8 mouse cellular contexts compared by ENCODE assay signal in the genomic region with DNA sequence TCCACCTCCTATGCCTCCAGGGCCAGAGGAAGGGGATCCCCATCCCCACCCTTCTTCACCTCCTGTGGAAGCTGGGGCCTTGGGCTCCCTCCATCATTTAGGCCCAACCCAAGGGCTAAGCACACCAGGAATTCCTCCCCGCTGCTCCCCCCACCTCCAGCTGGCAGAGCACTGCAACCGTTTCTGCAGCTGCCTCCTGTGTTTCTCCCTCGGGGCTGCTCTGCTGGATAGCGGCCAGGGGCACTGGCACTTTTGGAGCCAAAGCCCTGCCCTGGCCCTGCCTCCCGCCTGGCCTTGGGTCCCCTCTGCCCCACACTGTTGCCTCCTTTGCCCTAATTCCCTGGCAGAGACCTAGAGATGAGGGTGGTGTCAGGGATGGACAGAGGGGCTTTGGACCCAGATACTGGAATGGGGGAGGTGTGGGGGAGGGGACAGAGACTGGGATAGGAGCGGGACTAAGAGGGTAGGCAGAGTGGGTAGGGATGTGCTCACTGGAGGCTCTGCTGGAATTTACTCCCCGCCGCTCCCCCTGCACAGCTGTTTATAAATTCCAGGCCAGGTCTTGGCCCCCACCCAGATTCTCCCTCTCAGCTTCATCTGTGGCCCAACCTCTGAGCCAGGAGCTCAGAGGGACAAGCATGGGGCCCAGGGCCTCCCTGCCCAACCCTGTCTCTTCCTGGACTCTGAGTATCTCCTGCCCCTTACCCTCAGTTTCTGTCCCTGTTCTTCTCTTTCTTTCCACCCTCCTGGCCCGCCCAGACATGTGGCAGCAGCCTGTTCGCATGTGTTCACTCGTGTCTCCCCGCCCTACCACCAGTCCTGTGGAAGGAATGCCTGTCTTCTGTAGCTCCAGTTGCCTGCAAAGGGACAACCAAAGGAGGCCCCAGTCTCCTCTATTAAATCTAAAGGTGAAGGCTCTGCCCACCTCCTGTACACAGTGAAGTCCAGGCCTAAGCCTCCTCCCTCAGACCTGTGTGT. TPM values are rescaled to one million over a fixed set of nuclear protein-coding genes. Genes with fewer than 3 reads are reported as not detected.
A peak's percentile ranks its signal among the peaks of the same experiment; 100 is the strongest.
DNase-seq lines count a peak whose midpoint lies in the region; ATAC-seq and TF ChIP-seq lines count a peak whose summit lies in the region.

No protein-coding gene starts in this region.

- ATAC-seq in hindbrain, embryonic 11.5 days (ENCODE audit: low FRiP score), result no peak
- ATAC-seq in heart, embryonic 11.5 days (replicated peaks; ENCODE audit: insufficient number of reproducible peaks, low FRiP score, low TSS enrichment), result peak; percentile 55
- peak; percentile 40 for ATAC-seq in kidney, embryonic 15.5 days (replicated peaks; ENCODE audit: low FRiP score)
- peak; percentile 85 for ATAC-seq in lung, embryonic 14.5 days (ENCODE audit: insufficient read depth)

- no peak overlapping the region; the same call in 1 of the 2 replicates for H3K4me3 ChIP-seq in hindbrain, embryonic 10.5 days
- H3K4me3 ChIP-seq in hindbrain, embryonic 11.5 days (ENCODE audit: low read depth, low read length), result no peak overlapping the region
- no peak overlapping the region for H3K4me3 ChIP-seq in heart, embryonic 11.5 days (ENCODE audit: low read depth, low read length)
- peak overlapping the region; percentile 14; the same call in 1 of the 2 replicates for H3K4me3 ChIP-seq in kidney, embryonic 15.5 days (replicated peaks)
- H3K4me3 ChIP-seq in lung, embryonic 14.5 days (ENCODE audit: low read depth, low read length), result peak overlapping the region; percentile 8; the same call in 1 of the 2 replicates

- peaks cover under 1% of the 10 kb centered on the region; the same call in 1 of the 2 replicates for H3K36me3 ChIP-seq in hindbrain, embryonic 10.5 days
- no peaks in the 10 kb centered on the region for H3K36me3 ChIP-seq in hindbrain, embryonic 11.5 days (ENCODE audit: control insufficient read depth, insufficient read depth, low read length)
- H3K36me3 ChIP-seq in heart, embryonic 11.5 days (ENCODE audit: control insufficient read depth, insufficient read depth, low read length), result no peaks in the 10 kb centered on the region
- peaks cover 13% of the 10 kb centered on the region; the same call in 1 of the 2 replicates for H3K36me3 ChIP-seq in kidney, embryonic 15.5 days
- peaks cover 38% of the 10 kb centered on the region for H3K36me3 ChIP-seq in lung, embryonic 14.5 days (ENCODE audit: insufficient read depth)

- no peak overlapping the region for H3K4me2 ChIP-seq in hindbrain, embryonic 11.5 days (replicated peaks; ENCODE audit: low read depth, low read length)
- H3K4me2 ChIP-seq in heart, embryonic 11.5 days, result peak overlapping the region; percentile 6
- peak overlapping the region; percentile 39 for H3K4me2 ChIP-seq in kidney, embryonic 15.5 days
- peak overlapping the region; percentile 57 for H3K4me2 ChIP-seq in lung, embryonic 14.5 days

- DNase-seq in hindbrain, embryonic 10.5 days (ENCODE audit: low spot score), result peak; percentile 16
- no peak for DNase-seq in hindbrain, embryonic 11.5 days (ENCODE audit: low spot score)
- DNase-seq in embryo, embryonic 9.5 days (ENCODE audit: extremely low spot score), result peak; percentile 23
- DNase-seq in lung, embryonic 14.5 days, result peak; percentile 93
- DNase-seq in right cerebral cortex, postnatal 14 days, result peak; percentile 69
- no peak for DNase-seq in thymus, postnatal 25 days

- peaks cover 37% of the 10 kb centered on the region for H3K4me1 ChIP-seq in hindbrain, embryonic 10.5 days (replicated peaks)
- H3K4me1 ChIP-seq in hindbrain, embryonic 11.5 days (replicated peaks; ENCODE audit: control insufficient read depth, insufficient read depth, low read length), result no peaks in the 10 kb centered on the region; the same call in 1 of the 2 replicates
- peaks cover 20% of the 10 kb centered on the region for H3K4me1 ChIP-seq in heart, embryonic 11.5 days (ENCODE audit: control insufficient read depth, insufficient read depth, low read length)
- H3K4me1 ChIP-seq in kidney, embryonic 15.5 days, result peaks cover 53% of the 10 kb centered on the region
- H3K4me1 ChIP-seq in lung, embryonic 14.5 days (ENCODE audit: insufficient read depth), result peaks cover 25% of the 10 kb centered on the region

- no peak for TF ChIP-seq CTCF in lung, embryonic 14.5 days (IDR thresholded peaks at IDR 0.05; ENCODE audit: low read depth)

- no peak overlapping the region for H3K9ac ChIP-seq in hindbrain, embryonic 11.5 days (ENCODE audit: low read depth, low read length)
- H3K9ac ChIP-seq in heart, embryonic 11.5 days (ENCODE audit: low read depth, low read length), result no peak overlapping the region
- 0 out of 2 replicates have a peak overlapping the region, but pooled peaks have one; percentile 10 for H3K9ac ChIP-seq in kidney, embryonic 15.5 days
- H3K9ac ChIP-seq in lung, embryonic 14.5 days, result peak overlapping the region; percentile 26; the same call in 1 of the 2 replicates

- no peaks in the 10 kb centered on the region; the same call in 1 of the 2 replicates for H3K27me3 ChIP-seq in hindbrain, embryonic 10.5 days (ENCODE audit: insufficient read depth, poor library complexity, severe bottlenecking)
- H3K27me3 ChIP-seq in hindbrain, embryonic 11.5 days (ENCODE audit: control insufficient read depth, insufficient read depth, low read length), result no peaks in the 10 kb centered on the region
- no peaks in the 10 kb centered on the region for H3K27me3 ChIP-seq in heart, embryonic 11.5 days (ENCODE audit: control insufficient read depth, insufficient read depth, low read length)
- no peaks in the 10 kb centered on the region for H3K27me3 ChIP-seq in kidney, embryonic 15.5 days
- H3K27me3 ChIP-seq in lung, embryonic 14.5 days (ENCODE audit: insufficient read depth, low read length), result no peaks in the 10 kb centered on the region

- H3K9me3 ChIP-seq in hindbrain, embryonic 10.5 days, result 0 out of 2 replicates have a peak, but pooled peaks cover 3% of the 10 kb centered on the region
- no peaks in the 10 kb centered on the region for H3K9me3 ChIP-seq in hindbrain, embryonic 11.5 days (ENCODE audit: control insufficient read depth, low read length)
- no peaks in the 10 kb centered on the region for H3K9me3 ChIP-seq in heart, embryonic 11.5 days (replicated peaks; ENCODE audit: control insufficient read depth, low read length)
- no peaks in the 10 kb centered on the region for H3K9me3 ChIP-seq in kidney, embryonic 15.5 days (replicated peaks)
- no peaks in the 10 kb centered on the region for H3K9me3 ChIP-seq in lung, embryonic 14.5 days (ENCODE audit: low read depth, low read length)

- peak overlapping the region; percentile 67 for H3K27ac ChIP-seq in hindbrain, embryonic 10.5 days
- no peak overlapping the region for H3K27ac ChIP-seq in hindbrain, embryonic 11.5 days (ENCODE audit: low read depth, low read length)
- H3K27ac ChIP-seq in heart, embryonic 11.5 days (ENCODE audit: low read depth, low read length), result peak overlapping the region; percentile 36
- peak overlapping the region; percentile 84 for H3K27ac ChIP-seq in kidney, embryonic 15.5 days
- H3K27ac ChIP-seq in lung, embryonic 14.5 days (ENCODE audit: low read depth), result peak overlapping the region; percentile 78

- 32% methylated on average over 12 of the region's 12 CpGs for WGBS in hindbrain, embryonic 10.5 days
- 32% methylated on average over 12 of the region's 12 CpGs for WGBS in hindbrain, embryonic 11.5 days
- 29% methylated on average over 11 of the region's 12 CpGs for WGBS in heart, embryonic 11.5 days (ENCODE audit: insufficient replicate concordance)
- 35% methylated on average over 12 of the region's 12 CpGs for WGBS in kidney, embryonic 15.5 days
- WGBS in lung, embryonic 14.5 days, result 14% methylated on average over 12 of the region's 12 CpGs

RNA-seq across cellular contexts. Expression of a gene that starts 4.8 kb away (rescaled TPM):
- 12.1 and 12.5 TPM in 2 replicates for polyA plus RNA-seq in hindbrain, embryonic 10.5 days (2016; fragmentation: Nextera tagmentation; extraction: Ambion mirVana)
- polyA plus RNA-seq in hindbrain, embryonic 11.5 days (2014; fragmentation: Nextera tagmentation; extraction: Ambion mirVana), result 6.4 and 10.9 TPM in 2 replicates
- polyA plus RNA-seq in heart, embryonic 11.5 days (2014; fragmentation: Nextera tagmentation; extraction: Ambion mirVana), result 16.3 and 23.4 TPM in 2 replicates
- polyA plus RNA-seq in kidney, embryonic 15.5 days (2015; fragmentation: Nextera tagmentation; extraction: Ambion mirVana), result 39.4 and 39.5 TPM in 2 replicates
- polyA plus RNA-seq in lung, embryonic 14.5 days (2014; fragmentation: Nextera tagmentation; extraction: Ambion mirVana), result 61.2 and 67.5 TPM in 2 replicates

RNA-seq across cellular contexts. Expression of a gene that starts 16.7 kb away (rescaled TPM):
- polyA plus RNA-seq in hindbrain, embryonic 10.5 days (2016; fragmentation: Nextera tagmentation; extraction: Ambion mirVana), result 170 and 182 TPM in 2 replicates
- polyA plus RNA-seq in hindbrain, embryonic 11.5 days (2014; fragmentation: Nextera tagmentation; extraction: Ambion mirVana), result 176 and 180 TPM in 2 replicates
- 130 and 137 TPM in 2 replicates for polyA plus RNA-seq in heart, embryonic 11.5 days (2014; fragmentation: Nextera tagmentation; extraction: Ambion mirVana)
- polyA plus RNA-seq in kidney, embryonic 15.5 days (2015; fragmentation: Nextera tagmentation; extraction: Ambion mirVana), result 194 and 195 TPM in 2 replicates
- 184 and 187 TPM in 2 replicates for polyA plus RNA-seq in lung, embryonic 14.5 days (2014; fragmentation: Nextera tagmentation; extraction: Ambion mirVana)

RNA-seq across cellular contexts. Expression of a gene that starts 40.4 kb away (rescaled TPM):
- 902 and 1,086 TPM in 2 replicates for polyA plus RNA-seq in hindbrain, embryonic 10.5 days (2016; fragmentation: Nextera tagmentation; extraction: Ambion mirVana)
- 988 and 1,001 TPM in 2 replicates for polyA plus RNA-seq in hindbrain, embryonic 11.5 days (2014; fragmentation: Nextera tagmentation; extraction: Ambion mirVana)
- 726 and 772 TPM in 2 replicates for polyA plus RNA-seq in heart, embryonic 11.5 days (2014; fragmentation: Nextera tagmentation; extraction: Ambion mirVana)
- polyA plus RNA-seq in kidney, embryonic 15.5 days (2015; fragmentation: Nextera tagmentation; extraction: Ambion mirVana), result 745 and 748 TPM in 2 replicates
- 909 and 927 TPM in 2 replicates for polyA plus RNA-seq in lung, embryonic 14.5 days (2014; fragmentation: Nextera tagmentation; extraction: Ambion mirVana)

Comparison
In these comparisons a context has a peak if more than half of its experiments do, and no peak if none do; other contexts are left out.
1. DNase-seq: peak in hindbrain, embryonic 10.5 days (single experiment), embryo, embryonic 9.5 days (single experiment), lung, embryonic 14.5 days (single experiment) and right cerebral cortex, postnatal 14 days (single experiment); none in hindbrain, embryonic 11.5 days (single experiment) and thymus, postnatal 25 days (single experiment).
2. H3K4me3 ChIP-seq: peak in kidney, embryonic 15.5 days (single experiment) and lung, embryonic 14.5 days (single experiment); none in hindbrain, embryonic 10.5 days (single experiment), hindbrain, embryonic 11.5 days (single experiment) and heart, embryonic 11.5 days (single experiment).
3. H3K9ac ChIP-seq: peak in kidney, embryonic 15.5 days (single experiment) and lung, embryonic 14.5 days (single experiment); none in hindbrain, embryonic 11.5 days (single experiment) and heart, embryonic 11.5 days (single experiment).